Mouse (Mus musculus) liver, embryonic 14.5 days (tissue): ENCODE measurements at regions not wholly inside any gene's neighbourhood (a gene's known extent, or its start where the extent isn't known, plus 50 kb on each side); places are given as distances from the start of the nearest gene placed in this dataset.

Experiments used
- CTCF ChIP-seq: IDR thresholded peaks from 2 replicates; pipeline ENCODE4 v1.5.1; 2016; ENCODE audit warnings: antibody characterized with exemption, low read depth, control low read depth
- EP300 ChIP-seq: IDR thresholded peaks from 2 replicates; pipeline ENCODE4 v1.6.1; 2016; ENCODE audit warnings: antibody characterized with exemption, low read depth

DNA sequence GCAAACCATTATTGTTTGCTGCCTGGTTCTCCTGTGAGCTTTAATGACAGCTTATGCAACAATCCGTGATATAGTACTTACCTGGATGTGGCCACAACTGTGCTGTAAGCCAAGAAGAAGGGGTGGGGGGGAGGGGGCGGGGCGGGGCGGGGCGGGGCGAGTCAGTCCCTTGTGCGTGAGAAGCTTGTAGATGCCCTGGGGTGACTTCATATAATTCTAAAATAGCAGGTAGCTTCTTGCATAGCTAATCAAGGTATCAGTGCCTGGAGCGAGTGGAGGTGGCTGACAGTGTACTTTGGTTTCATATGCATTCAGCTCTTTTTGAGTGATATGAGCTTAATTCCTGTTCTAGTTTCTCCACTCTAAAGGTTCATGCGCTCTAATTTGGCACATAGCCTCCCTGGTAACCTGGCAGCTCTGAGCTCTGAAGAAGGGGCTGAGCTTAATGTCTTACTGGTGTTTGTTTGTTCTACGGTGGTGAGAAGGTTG, 280.8 kb downstream of the Klf5 start:
- TF ChIP-seq EP300 (no peak), CTCF (no peak)
